Mouse (Mus musculus): ENCODE measurements around the gene Rpl18a. TPM values are rescaled to one million over a fixed set of nuclear protein-coding genes. Genes with fewer than 3 reads are reported as not detected.
A peak's percentile ranks its signal among the peaks of the same experiment; 100 is the strongest.

The Rpl18a gene
- polyA plus RNA-seq, 1 experiment from 2014 or later = 2,480 TPM

GRCm38 (mm10) chr8:70868559-70869198, 28.5 kb downstream of the Rpl18a start:
- Histone ChIP-seq H3K27me3 (replicated peaks; ENCODE audit: control insufficient read depth, insufficient read depth, low read length) (no peaks in the 10 kb centered on the region), H3K36me3 (ENCODE audit: control insufficient read depth, insufficient read depth) (0 out of 2 replicates have a peak, but pooled peaks cover 5% of the 10 kb centered on the region), H3K9ac (replicated peaks; ENCODE audit: low read depth, low read length) (peak overlapping the region; percentile 55), H3K27ac (ENCODE audit: low read length) (peak overlapping the region; percentile 64), H3K4me1 (replicated peaks; ENCODE audit: control insufficient read depth, insufficient read depth, low read length) (peaks cover 50% of the 10 kb centered on the region), H3K4me3 (replicated peaks; ENCODE audit: low read length) (no peak overlapping the region), H3K9me3 (ENCODE audit: control insufficient read depth, low read length) (no peaks in the 10 kb centered on the region), H3K4me2 (ENCODE audit: low read length) (peak overlapping the region; percentile 26)
- WGBS = 18% methylated on average over 40 of the region's 40 CpGs
- ATAC-seq = no peak

- WGBS = 85% methylated on average over 7 of the region's 7 CpGs
- Histone ChIP-seq H3K36me3 (ENCODE audit: control insufficient read depth, insufficient read depth) (0 out of 2 replicates have a peak, but pooled peaks cover 5% of the 10 kb centered on the region), H3K4me2 (ENCODE audit: low read length) (no peak overlapping the region), H3K27me3 (replicated peaks; ENCODE audit: control insufficient read depth, insufficient read depth, low read length) (no peaks in the 10 kb centered on the region; the same call in 1 of the 2 replicates), H3K4me1 (replicated peaks; ENCODE audit: control insufficient read depth, insufficient read depth, low read length) (peaks cover 58% of the 10 kb centered on the region), H3K27ac (ENCODE audit: low read length) (peak overlapping the region; percentile 91), H3K4me3 (replicated peaks; ENCODE audit: low read length) (no peak overlapping the region), H3K9me3 (ENCODE audit: control insufficient read depth, low read length) (no peaks in the 10 kb centered on the region), H3K9ac (replicated peaks; ENCODE audit: low read depth, low read length) (peak overlapping the region; percentile 76; the same call in 1 of the 2 replicates)
- no peak for ATAC-seq
These were observed 30.6 kb downstream of the Rpl18a start for GRCm38 (mm10) chr8:70866566-70866965.

GRCm38 (mm10) chr8:70866001-70866520, 31.2 kb downstream of the Rpl18a start:
- Histone ChIP-seq H3K9me3 (ENCODE audit: control insufficient read depth, low read length) (no peaks in the 10 kb centered on the region), H3K4me1 (replicated peaks; ENCODE audit: control insufficient read depth, insufficient read depth, low read length) (peaks cover 56% of the 10 kb centered on the region), H3K9ac (replicated peaks; ENCODE audit: low read depth, low read length) (peak overlapping the region; percentile 76), H3K36me3 (ENCODE audit: control insufficient read depth, insufficient read depth) (0 out of 2 replicates have a peak, but pooled peaks cover 5% of the 10 kb centered on the region), H3K4me3 (replicated peaks; ENCODE audit: low read length) (peak overlapping the region; percentile 59), H3K27me3 (replicated peaks; ENCODE audit: control insufficient read depth, insufficient read depth, low read length) (no peaks in the 10 kb centered on the region; the same call in 1 of the 2 replicates), H3K4me2 (ENCODE audit: low read length) (peak overlapping the region; percentile 58), H3K27ac (ENCODE audit: low read length) (peak overlapping the region; percentile 91)
- peak; percentile 16; the same call in 1 of the 2 replicates for ATAC-seq
- 7% methylated on average over 12 of the region's 12 CpGs for WGBS

GRCm38 (mm10) chr8:70865350-70866000, 31.7 kb downstream of the Rpl18a start:
- Histone ChIP-seq H3K9me3 (ENCODE audit: control insufficient read depth, low read length) (no peaks in the 10 kb centered on the region), H3K9ac (replicated peaks; ENCODE audit: low read depth, low read length) (peak overlapping the region; percentile 76), H3K36me3 (ENCODE audit: control insufficient read depth, insufficient read depth) (0 out of 2 replicates have a peak, but pooled peaks cover 5% of the 10 kb centered on the region), H3K4me1 (replicated peaks; ENCODE audit: control insufficient read depth, insufficient read depth, low read length) (peaks cover 56% of the 10 kb centered on the region), H3K27ac (ENCODE audit: low read length) (peak overlapping the region; percentile 96), H3K4me2 (ENCODE audit: low read length) (peak overlapping the region; percentile 96), H3K27me3 (replicated peaks; ENCODE audit: control insufficient read depth, insufficient read depth, low read length) (no peaks in the 10 kb centered on the region; the same call in 1 of the 2 replicates), H3K4me3 (replicated peaks; ENCODE audit: low read length) (peak overlapping the region; percentile 59)
- 0% methylated on average over 45 of the region's 46 CpGs for WGBS
- ATAC-seq = peak; percentile 86

- peak overlapping the region; percentile 76 for H3K9ac ChIP-seq (replicated peaks; ENCODE audit: low read depth, low read length)
- peak overlapping the region; percentile 96 for H3K4me2 ChIP-seq (ENCODE audit: low read length)
- peak overlapping the region; percentile 96 for H3K27ac ChIP-seq (ENCODE audit: low read length)
- ATAC-seq = no peak; the same call in 1 of the 2 replicates
- no peaks in the 10 kb centered on the region; the same call in 1 of the 2 replicates for H3K27me3 ChIP-seq (replicated peaks; ENCODE audit: control insufficient read depth, insufficient read depth, low read length)
- H3K4me1 ChIP-seq (replicated peaks; ENCODE audit: control insufficient read depth, insufficient read depth, low read length) = peaks cover 55% of the 10 kb centered on the region
- H3K36me3 ChIP-seq (ENCODE audit: control insufficient read depth, insufficient read depth) = 0 out of 2 replicates have a peak, but pooled peaks cover 5% of the 10 kb centered on the region
- WGBS = 1% methylated on average over 24 of the region's 24 CpGs
- peak overlapping the region; percentile 59 for H3K4me3 ChIP-seq (replicated peaks; ENCODE audit: low read length)
- no peaks in the 10 kb centered on the region for H3K9me3 ChIP-seq (ENCODE audit: control insufficient read depth, low read length)
These were observed 32.4 kb downstream of the Rpl18a start for GRCm38 (mm10) chr8:70864712-70865221.

GRCm38 (mm10) chr8:70863956-70864711, 33.1 kb downstream of the Rpl18a start:
- Histone ChIP-seq H3K27me3 (replicated peaks; ENCODE audit: control insufficient read depth, insufficient read depth, low read length) (no peaks in the 10 kb centered on the region; the same call in 1 of the 2 replicates), H3K27ac (ENCODE audit: low read length) (peak overlapping the region; percentile 96), H3K9me3 (ENCODE audit: control insufficient read depth, low read length) (no peaks in the 10 kb centered on the region), H3K4me2 (ENCODE audit: low read length) (peak overlapping the region; percentile 96), H3K4me3 (replicated peaks; ENCODE audit: low read length) (peak overlapping the region; percentile 59), H3K4me1 (replicated peaks; ENCODE audit: control insufficient read depth, insufficient read depth, low read length) (peaks cover 49% of the 10 kb centered on the region), H3K36me3 (ENCODE audit: control insufficient read depth, insufficient read depth) (0 out of 2 replicates have a peak, but pooled peaks cover 5% of the 10 kb centered on the region), H3K9ac (replicated peaks; ENCODE audit: low read depth, low read length) (peak overlapping the region; percentile 76)
- ATAC-seq = no peak
- WGBS = under 1% methylated on average over 46 of the region's 46 CpGs

GRCm38 (mm10) chr8:70862824-70863641, 34.2 kb downstream of the Rpl18a start, which contains the start of gene Kcnn1:
TSS of gene Kcnn1 (minus strand) at chr8:70863258.
- ATAC-seq = no peak

GRCm38 (mm10) chr8:70857516-70857915, 39.7 kb downstream of the Rpl18a start:
- Histone ChIP-seq H3K27me3 (replicated peaks; ENCODE audit: control insufficient read depth, insufficient read depth, low read length) (no peaks in the 10 kb centered on the region; the same call in 1 of the 2 replicates), H3K27ac (ENCODE audit: low read length) (no peak overlapping the region), H3K4me1 (replicated peaks; ENCODE audit: control insufficient read depth, insufficient read depth, low read length) (peaks cover 22% of the 10 kb centered on the region), H3K9me3 (ENCODE audit: control insufficient read depth, low read length) (no peaks in the 10 kb centered on the region), H3K4me3 (replicated peaks; ENCODE audit: low read length) (no peak overlapping the region), H3K36me3 (ENCODE audit: control insufficient read depth, insufficient read depth) (no peaks in the 10 kb centered on the region), H3K4me2 (ENCODE audit: low read length) (no peak overlapping the region), H3K9ac (replicated peaks; ENCODE audit: low read depth, low read length) (no peak overlapping the region)
- no peak for ATAC-seq
- WGBS = 11% methylated on average over 4 of the region's 4 CpGs

More at GRCm38 (mm10) chr8:70862824-70863641, 34.2 kb downstream of the Rpl18a start, which contains the start of gene Kcnn1:
- Histone ChIP-seq H3K4me1 (replicated peaks; ENCODE audit: control insufficient read depth, insufficient read depth, low read length) (peaks cover 40% of the 10 kb centered on the region), H3K36me3 (ENCODE audit: control insufficient read depth, insufficient read depth) (0 out of 2 replicates have a peak, but pooled peaks cover 4% of the 10 kb centered on the region), H3K9ac (replicated peaks; ENCODE audit: low read depth, low read length) (peak within 1 kb of the TSS; percentile 76), H3K4me3 (replicated peaks; ENCODE audit: low read length) (peak within 1 kb of the TSS; percentile 59), H3K4me2 (ENCODE audit: low read length) (peak within 1 kb of the TSS; percentile 96), H3K27me3 (replicated peaks; ENCODE audit: control insufficient read depth, insufficient read depth, low read length) (no peaks in the 10 kb centered on the region; the same call in 1 of the 2 replicates), H3K9me3 (ENCODE audit: control insufficient read depth, low read length) (no peaks in the 10 kb centered on the region), H3K27ac (ENCODE audit: low read length) (peak within 1 kb of the TSS; percentile 96)
- under 1% methylated on average over 55 of the region's 55 CpGs for WGBS
